Mouse (Mus musculus) heart, embryonic 16.5 days (tissue): ENCODE results near the gene Rab17. TPM values are rescaled to one million over a fixed set of nuclear protein-coding genes. Genes with fewer than 3 reads are reported as not detected.

Source experiments
- ATAC-seq: fragments of 200-750 bp; cut with Nextera tagmentation; replicated peaks from 2 replicates; pipeline ENCODE4 v1.8.0; 2017; ENCODE audit warnings: moderate number of reproducible peaks; ENCODE audit not compliant: insufficient read depth, low FRiP score; ENCODE audit errors: extremely low read depth
- H3K27ac ChIP-seq: fragments of 300-500 bp; sonication (generic); 2 replicates; pipeline ENCODE4 v1.5.1; 2014; ENCODE audit warnings: mild to moderate bottlenecking, low read length, control low read depth, moderate library complexity
- H3K27me3 ChIP-seq: fragments of 300-500 bp; sonication (generic); 2 replicates; pipeline ENCODE4 v1.6.1; 2014; ENCODE audit warnings: low read length, mixed read lengths; ENCODE audit not compliant: control insufficient read depth, insufficient read depth
- H3K36me3 ChIP-seq: fragments of 300-500 bp; sonication (generic); 2 replicates; pipeline ENCODE4 v1.6.1; 2014; ENCODE audit not compliant: control insufficient read depth, insufficient read depth
- H3K4me1 ChIP-seq: fragments of 300-500 bp; sonication (generic); 2 replicates; pipeline ENCODE4 v1.6.1; 2014; ENCODE audit warnings: low read length, mixed read lengths; ENCODE audit not compliant: control insufficient read depth, insufficient read depth
- H3K4me2 ChIP-seq: fragments of 300-500 bp; sonication (generic); 2 replicates; pipeline ENCODE4 v1.6.1; 2014; ENCODE audit warnings: low read depth, mild to moderate bottlenecking, control low read depth, low read length
- H3K4me3 ChIP-seq: fragments of 300-500 bp; sonication (generic); 2 replicates; pipeline ENCODE4 v1.5.1; 2014; ENCODE audit warnings: mild to moderate bottlenecking, control low read depth, low read length
- H3K9ac ChIP-seq: fragments of 300-500 bp; sonication (generic); 2 replicates; pipeline ENCODE4 v1.6.1; 2014; ENCODE audit warnings: low read length, control low read depth
- H3K9me3 ChIP-seq: fragments of 300-500 bp; sonication (generic); replicated peaks from 2 replicates; pipeline ENCODE4 v1.6.1; 2016; ENCODE audit warnings: low read length; ENCODE audit not compliant: control insufficient read depth
- WGBS: fragments of 180-500 bp; shearing (Covaris S2); extraction: QIAGEN DNeasy Blood & Tissue Kit; methylation state at CpG from one replicate; pipeline ENCODE4 v1.1.7; 2014; 5-methylcytosine and 5-hydroxymethylcytosine counted together
- polyA plus RNA-seq: library from polyadenylated mRNA; unstranded; fragments of >200 nt; fragmentation: Nextera tagmentation; extraction: Ambion mirVana; gene quantifications from 2 replicates; pipeline ENCODE4 v1.2.1, GENCODE M21; 2015

Rab17 gene
- polyA plus RNA-seq, 1 experiment from 2014 or later = 3.8 TPM

DNA sequence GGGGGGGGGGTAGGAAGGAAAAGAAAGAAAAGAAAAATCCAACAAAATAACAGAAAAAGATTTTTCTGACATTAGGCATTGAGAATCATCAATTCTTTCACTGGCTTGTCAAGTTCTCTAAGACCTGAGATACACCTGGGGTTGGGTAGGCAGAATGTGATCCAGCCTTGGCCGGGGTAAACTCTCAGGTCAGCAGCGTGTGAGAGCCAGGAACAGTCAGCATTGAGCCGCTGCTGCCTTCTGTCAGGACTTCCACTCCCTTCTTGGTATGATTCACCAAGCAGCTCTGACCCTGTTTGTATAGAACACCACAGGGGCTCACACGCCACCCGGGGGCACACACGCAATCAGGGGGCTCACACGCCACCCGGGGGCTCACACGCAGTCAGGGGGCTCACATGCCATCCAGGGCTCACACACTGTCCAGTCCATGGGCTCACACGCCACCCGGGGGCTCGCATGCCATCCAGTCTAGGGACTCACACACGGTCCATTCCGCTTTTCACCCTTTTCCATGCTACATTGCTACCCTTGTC, 38.8 kb upstream of the Rab17 start:
- Histone ChIP-seq H3K36me3 (no peaks in the 10 kb centered on the region), H3K27ac (peak overlapping the region; percentile 59), H3K4me3 (no peak overlapping the region), H3K4me1 (peaks cover 83% of the 10 kb centered on the region), H3K4me2 (no peak overlapping the region), H3K9ac (peak overlapping the region; percentile 49), H3K9me3 (no peaks in the 10 kb centered on the region), H3K27me3 (no peaks in the 10 kb centered on the region)
- ATAC-seq = no peak
- 80% methylated on average over 14 of the region's 14 CpGs for WGBS

DNA sequence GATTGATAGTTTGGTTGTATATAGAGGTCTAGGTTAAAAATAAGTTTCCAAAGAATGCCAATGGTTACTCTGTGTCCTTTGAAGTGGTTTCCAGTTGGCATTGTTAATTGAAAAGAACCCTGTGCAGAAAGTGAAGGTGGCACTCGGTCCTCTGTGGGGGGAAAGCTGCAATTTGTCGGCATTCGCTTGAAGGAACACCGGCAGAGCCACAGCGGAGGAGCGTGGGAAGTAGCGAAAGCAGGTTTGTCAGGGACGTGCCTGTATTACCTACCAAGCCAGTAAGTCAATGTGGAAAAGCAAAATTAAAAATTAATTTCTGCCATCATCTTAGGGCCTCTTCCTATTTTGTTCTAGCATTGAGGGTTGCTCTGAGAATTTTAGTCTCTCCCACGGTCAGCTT, 37.2 kb upstream of the Rab17 start:
- H3K4me2 ChIP-seq = peak overlapping the region; percentile 32
- H3K27me3 ChIP-seq = no peaks in the 10 kb centered on the region
- ATAC-seq = no peak
- no peaks in the 10 kb centered on the region for H3K9me3 ChIP-seq
- WGBS = 67% methylated on average over 9 of the region's 9 CpGs
- H3K4me3 ChIP-seq = no peak overlapping the region
- H3K4me1 ChIP-seq = peaks cover 83% of the 10 kb centered on the region
- peak overlapping the region; percentile 36 for H3K9ac ChIP-seq
- H3K27ac ChIP-seq = peak overlapping the region; percentile 60
- no peaks in the 10 kb centered on the region for H3K36me3 ChIP-seq

DNA sequence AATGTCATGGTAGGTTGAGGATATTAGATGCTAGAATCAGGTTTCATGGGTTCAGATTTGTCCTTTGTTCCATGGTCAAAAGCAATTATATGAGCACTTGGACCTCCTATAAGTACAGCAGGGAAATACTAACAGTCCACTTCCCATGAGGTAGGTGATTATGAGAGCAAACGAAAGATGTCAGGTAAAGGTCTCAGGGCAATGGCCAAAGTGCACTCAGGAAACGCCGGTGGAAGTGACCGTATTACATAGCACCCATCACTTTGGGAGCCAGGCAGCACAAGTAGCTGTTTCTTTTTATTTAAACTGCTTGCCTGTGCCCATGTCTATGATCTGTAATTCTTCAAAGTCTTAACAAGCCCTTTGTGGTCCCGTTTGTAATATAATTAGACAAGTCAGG, 36.6 kb upstream of the Rab17 start:
- no peak overlapping the region for H3K4me2 ChIP-seq
- H3K27me3 ChIP-seq = no peaks in the 10 kb centered on the region
- no peak overlapping the region for H3K4me3 ChIP-seq
- H3K9me3 ChIP-seq = no peaks in the 10 kb centered on the region
- no peaks in the 10 kb centered on the region for H3K36me3 ChIP-seq
- no peak overlapping the region; the same call in none of the 2 replicates for H3K9ac ChIP-seq
- H3K27ac ChIP-seq = peak overlapping the region; percentile 28
- ATAC-seq = no peak
- peaks cover 77% of the 10 kb centered on the region for H3K4me1 ChIP-seq
- WGBS = 59% methylated on average over 5 of the region's 5 CpGs

DNA sequence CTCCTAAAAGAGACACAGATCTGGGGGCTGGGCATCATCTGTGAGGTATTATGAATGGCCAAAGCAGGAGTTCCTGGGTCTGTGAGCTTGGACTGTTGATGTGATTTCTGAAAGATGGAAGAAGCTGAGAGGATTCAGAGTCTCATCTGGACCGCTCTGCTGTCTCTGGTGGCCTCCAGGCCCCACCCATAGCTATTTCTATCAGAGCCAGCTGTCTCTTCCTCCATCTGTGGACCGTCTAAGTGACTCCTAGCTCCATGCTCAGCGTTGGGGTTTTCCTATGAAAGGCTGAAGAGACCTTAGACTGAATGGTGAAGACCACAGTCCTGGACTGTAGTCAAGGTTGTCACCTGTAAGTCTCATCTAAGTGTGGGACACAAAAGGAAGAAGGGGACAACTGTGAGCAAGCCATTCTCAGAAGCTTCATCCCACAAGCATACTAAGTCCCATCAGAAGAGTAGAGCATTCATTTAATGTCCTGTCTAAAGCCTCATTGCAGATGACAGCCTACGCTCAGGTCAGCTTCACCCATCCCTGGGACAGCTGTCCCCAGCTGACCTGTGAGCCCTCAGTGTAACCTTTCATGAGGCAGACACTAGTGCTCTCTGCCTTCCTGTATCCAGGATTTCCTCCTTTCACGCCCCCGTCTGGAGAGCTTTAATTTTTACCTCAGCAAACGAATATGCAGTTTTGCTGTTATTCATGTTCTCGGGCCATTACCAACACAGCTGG, 34.2 kb upstream of the Rab17 start:
- 67% methylated on average over 8 of the region's 8 CpGs for WGBS
- Histone ChIP-seq H3K9me3 (no peaks in the 10 kb centered on the region), H3K4me3 (no peak overlapping the region), H3K27ac (peak overlapping the region; percentile 43), H3K36me3 (no peaks in the 10 kb centered on the region), H3K4me2 (no peak overlapping the region), H3K27me3 (no peaks in the 10 kb centered on the region), H3K4me1 (peaks cover 61% of the 10 kb centered on the region), H3K9ac (peak overlapping the region; percentile 22; the same call in 1 of the 2 replicates)
- no peak for ATAC-seq

DNA sequence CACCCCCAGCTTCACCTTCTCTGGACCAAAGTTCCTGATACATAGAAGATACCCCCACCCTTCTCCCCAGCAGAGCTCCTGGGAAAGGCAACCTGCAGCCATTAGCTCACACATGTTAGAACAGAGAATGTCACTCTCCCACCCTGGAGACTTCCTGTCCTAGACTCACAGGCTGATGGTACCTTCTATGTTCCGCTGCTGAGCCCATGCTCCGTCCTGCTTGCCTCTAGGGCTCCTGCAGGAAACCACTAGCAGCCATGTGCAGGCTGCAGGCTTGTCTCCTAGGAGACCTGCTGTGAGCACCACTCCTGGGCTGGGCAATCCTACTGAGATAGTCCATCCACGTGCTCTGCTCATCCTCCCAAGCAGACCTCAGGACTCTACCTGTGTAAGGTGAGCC, 33.2 kb upstream of the Rab17 start:
- Histone ChIP-seq H3K4me3 (no peak overlapping the region), H3K27ac (peak overlapping the region; percentile 95)
- 64% methylated on average over 3 of the region's 3 CpGs for WGBS

DNA sequence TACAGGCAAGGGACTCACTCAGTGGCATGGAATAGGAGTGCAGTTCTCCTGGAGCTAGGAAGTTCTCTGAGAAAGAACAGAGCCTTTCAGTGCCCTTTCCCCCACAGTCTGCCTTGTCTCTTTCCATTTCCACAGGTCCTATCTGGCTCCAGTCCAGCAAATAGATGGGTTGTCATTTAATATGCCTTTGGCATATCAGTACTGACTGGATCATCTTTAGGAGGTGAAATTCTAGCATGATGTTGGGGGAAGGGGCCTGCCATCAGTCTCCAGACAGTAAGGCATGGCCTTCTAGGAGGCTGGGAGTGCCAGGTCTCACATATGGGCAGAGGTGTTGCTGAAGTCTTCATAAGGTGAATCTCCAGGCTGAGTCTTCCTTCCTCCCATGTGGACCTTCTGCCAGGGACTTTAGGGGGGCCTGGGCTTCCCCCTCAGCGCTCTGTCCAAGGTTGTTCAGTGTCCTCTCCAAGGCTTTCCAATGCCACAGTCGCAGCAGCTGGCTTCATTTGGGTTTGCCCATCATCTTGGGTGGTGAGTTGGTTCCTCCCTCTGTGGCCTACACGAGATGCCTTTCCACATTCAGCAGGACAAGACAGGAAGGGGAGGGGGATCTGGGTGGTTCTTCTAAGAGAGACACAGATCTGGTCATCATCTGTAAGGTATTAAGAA, 32.5 kb upstream of the Rab17 start:
- Histone ChIP-seq H3K4me1 (peaks cover 60% of the 10 kb centered on the region), H3K4me3 (no peak overlapping the region), H3K9me3 (no peaks in the 10 kb centered on the region), H3K27me3 (no peaks in the 10 kb centered on the region), H3K4me2 (peak overlapping the region; percentile 71), H3K27ac (peak overlapping the region; percentile 95), H3K9ac (peak overlapping the region; percentile 100), H3K36me3 (no peaks in the 10 kb centered on the region)
- 66% methylated on average over 3 of the region's 3 CpGs for WGBS
- no peak for ATAC-seq

More for the DNA sequence above, 33.2 kb upstream of the Rab17 start:
- no peak for ATAC-seq
- no peak overlapping the region for H3K4me2 ChIP-seq
- H3K9me3 ChIP-seq = no peaks in the 10 kb centered on the region
- no peaks in the 10 kb centered on the region for H3K27me3 ChIP-seq
- H3K36me3 ChIP-seq = no peaks in the 10 kb centered on the region
- peak overlapping the region; percentile 45 for H3K9ac ChIP-seq
- peaks cover 55% of the 10 kb centered on the region for H3K4me1 ChIP-seq

DNA sequence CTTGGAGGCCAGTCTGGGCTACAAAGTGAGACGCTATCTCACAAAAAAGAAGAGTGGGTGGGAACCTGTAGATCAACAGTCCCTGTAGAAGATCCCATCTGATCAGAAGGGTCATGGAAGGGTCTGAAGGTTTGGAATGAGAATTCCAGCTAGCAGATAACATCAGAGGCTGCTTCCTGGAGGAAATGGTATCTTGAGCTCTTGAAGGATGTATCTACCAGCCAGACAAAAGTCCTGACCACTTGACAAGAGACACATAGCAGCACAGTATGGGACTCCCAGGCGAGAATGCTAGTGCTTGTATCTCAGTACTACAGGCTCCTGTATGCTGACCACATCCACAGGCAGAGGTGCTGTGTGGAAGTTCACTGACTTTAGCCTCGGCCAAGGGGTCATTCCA, 31.6 kb upstream of the Rab17 start:
- peak overlapping the region; percentile 71 for H3K4me2 ChIP-seq
- H3K9me3 ChIP-seq = no peaks in the 10 kb centered on the region
- ATAC-seq = no peak
- H3K9ac ChIP-seq = peak overlapping the region; percentile 100
- WGBS = 32% methylated on average over 3 of the region's 3 CpGs
- H3K4me3 ChIP-seq = peak overlapping the region; percentile 95
- H3K36me3 ChIP-seq = no peaks in the 10 kb centered on the region
- H3K27me3 ChIP-seq = no peaks in the 10 kb centered on the region
- H3K4me1 ChIP-seq = peaks cover 50% of the 10 kb centered on the region
- H3K27ac ChIP-seq = peak overlapping the region; percentile 95

DNA sequence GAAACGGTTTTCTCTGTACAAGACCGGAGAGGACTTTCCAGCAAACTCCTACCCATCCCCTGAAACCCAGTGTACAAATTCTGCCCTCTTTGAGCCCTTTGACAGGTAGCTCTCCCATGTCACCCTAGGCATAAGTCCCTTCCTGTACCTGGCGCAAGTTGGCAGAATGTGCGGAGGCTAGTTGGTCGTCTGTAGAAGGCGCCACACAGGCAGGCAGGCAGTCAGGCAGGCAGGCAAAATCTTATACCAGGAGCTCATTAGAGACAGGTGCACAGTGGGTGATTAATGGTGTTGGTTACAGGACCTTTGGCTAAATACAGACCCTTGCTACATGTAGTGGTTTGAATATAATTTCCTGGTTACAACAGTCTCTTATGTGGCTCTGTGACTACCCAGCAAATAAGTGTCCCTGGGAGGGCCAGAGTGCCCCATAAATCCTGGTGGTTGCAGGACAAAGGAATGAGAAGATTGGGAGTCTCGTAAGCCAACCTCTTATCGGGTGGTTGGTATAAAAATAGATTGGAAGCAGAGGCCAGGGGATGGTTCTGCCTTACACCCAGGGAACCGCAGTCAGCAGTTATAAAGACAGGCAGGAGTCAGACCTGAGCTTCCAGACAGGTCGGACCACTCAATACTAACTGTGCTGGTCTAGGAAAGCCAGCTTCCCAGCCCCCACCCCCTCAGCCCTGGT, 30.6 kb upstream of the Rab17 start:
- peak; percentile 68 for ATAC-seq
- peak overlapping the region; percentile 71 for H3K4me2 ChIP-seq
- peaks cover 46% of the 10 kb centered on the region for H3K4me1 ChIP-seq
- H3K4me3 ChIP-seq = peak overlapping the region; percentile 95
- H3K9me3 ChIP-seq = peaks cover 4% of the 10 kb centered on the region; the same call in 1 of the 2 replicates
- 31% methylated on average over 10 of the region's 10 CpGs for WGBS
- no peaks in the 10 kb centered on the region for H3K36me3 ChIP-seq
- peak overlapping the region; percentile 95 for H3K27ac ChIP-seq
- H3K27me3 ChIP-seq = no peaks in the 10 kb centered on the region
- peak overlapping the region; percentile 100 for H3K9ac ChIP-seq
